Mouse (Mus musculus): ENCODE measurements around the gene Smim9. TPM values are rescaled to one million over a fixed set of nuclear protein-coding genes. Genes with fewer than 3 reads are reported as not detected.
"Not testable (repeated sequence)": the region's sequence is repeated elsewhere in the genome, so short reads cannot be mapped to it uniquely, and the experiment has no call there.

Gene Smim9
- not detected in 2 replicates for polyA plus RNA-seq (2012; rRNA removed)

DNA sequence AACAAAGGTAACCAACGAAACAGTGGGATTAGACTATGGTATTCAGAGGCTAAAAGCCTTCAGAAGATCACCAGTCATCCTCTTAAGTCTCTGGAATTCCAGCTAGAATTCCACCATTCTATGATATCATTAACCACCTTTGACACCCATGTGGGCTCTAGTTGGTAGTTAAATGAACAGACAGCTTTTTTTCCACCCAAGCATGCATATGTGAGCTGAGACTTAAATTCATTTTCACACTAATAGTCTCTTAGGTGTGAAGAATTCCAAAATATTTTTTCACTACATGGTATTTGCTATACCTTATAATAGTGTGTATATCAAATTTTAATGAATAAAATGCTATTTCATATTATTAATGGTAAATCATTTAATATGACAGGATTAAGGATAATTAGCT is at the start of gene Smim9:
Gene Smim9, minus strand, starts transcription at position 101 of the 400 bp plus-strand sequence.
- no peak for DNase-seq (ENCODE audit: low read depth)

DNA sequence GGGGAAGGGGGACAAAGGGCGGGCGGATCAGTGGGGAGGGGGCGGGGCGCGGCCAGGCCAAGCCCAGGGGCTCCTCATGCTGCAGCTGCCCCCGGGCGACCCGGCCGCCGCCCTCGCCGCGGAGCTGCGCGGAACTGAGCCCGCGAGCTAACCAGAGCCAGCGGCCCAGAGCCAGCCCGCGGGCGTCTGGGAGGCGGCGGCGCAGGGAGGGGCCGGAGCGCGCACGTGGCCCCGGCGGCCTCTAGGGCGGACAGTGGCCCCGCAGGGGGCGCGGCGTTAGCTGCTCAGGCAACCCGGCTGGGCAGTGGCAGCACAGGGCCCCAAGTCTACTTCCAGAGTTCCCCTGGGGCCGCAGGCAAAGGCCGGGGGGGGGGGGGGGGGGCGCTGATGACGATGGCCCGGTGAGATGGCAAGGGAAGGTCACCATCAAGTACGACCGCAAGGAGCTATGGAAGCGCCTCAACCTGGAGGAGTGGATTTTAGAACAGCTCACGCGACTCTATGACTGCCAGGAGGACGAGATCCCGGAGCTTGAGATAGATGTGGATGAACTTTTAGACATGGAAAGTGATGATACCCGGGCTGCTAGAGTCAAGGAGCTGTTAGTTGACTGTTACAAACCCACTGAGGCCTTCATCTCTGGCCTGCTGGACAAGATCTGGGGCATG is 7.9 kb downstream of the Smim9 start:
- no peak for DNase-seq (ENCODE audit: low read depth)

DNA sequence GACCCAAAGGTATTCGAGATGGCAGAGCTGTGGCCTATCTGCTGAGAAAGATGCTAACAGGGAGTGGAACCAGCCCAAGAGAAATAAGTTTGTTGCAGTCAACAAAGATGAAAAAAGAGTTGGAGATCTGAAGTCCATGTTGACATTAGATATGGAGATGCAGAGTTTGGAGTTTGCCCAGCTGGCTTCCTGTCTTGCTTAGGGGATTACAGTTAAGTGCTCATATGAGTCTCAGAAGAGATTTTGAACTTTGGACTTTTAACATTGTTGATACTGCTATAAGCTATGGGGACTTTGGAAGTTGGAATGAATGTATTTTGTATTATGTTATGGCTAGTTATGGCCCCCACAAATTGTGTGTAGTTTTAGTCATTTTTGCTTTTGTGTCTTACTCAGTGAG is 11.3 kb downstream of the Smim9 start:
- DNase-seq (ENCODE audit: low read depth): no peak

DNA sequence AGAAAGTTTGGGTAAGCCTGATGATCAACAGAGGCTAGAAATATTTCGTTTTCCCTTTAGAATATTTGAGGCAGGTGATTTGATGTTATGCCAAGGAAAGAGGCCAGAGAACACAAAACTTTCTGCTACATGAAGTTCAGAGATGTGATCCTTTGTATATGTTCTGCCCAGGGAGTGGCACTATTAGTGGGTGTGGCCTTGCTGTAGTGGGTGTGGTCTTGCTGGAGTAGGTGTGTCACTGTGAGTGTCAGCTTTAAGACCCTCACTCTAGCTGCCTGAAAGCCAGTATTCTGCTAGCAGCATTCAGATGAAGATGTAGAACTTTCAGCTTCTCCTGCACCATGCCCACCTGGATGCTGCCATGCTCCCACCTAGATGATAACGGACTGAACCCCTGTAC is 13.3 kb downstream of the Smim9 start:
- DNase-seq (ENCODE audit: low read depth): no peak

DNA sequence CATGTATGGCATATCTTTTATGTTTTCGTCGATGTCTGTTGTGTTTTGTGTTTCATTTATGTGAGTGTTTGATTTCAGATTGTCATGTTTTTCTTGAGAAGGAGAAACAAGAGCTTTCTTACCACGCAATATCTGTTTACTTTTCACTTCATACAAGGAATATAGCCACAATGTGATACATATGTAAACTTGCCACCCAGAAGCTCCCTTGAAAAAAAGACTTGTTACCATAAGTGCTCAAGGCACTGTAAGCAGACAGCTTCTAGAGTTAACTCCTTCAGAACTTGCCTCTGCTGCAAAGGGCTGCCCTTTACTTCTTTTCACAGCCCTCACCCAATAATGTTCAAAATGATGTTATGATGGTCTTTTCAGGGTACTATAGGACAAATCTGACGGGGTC is 15.2 kb downstream of the Smim9 start:
- DNase-seq (ENCODE audit: low read depth): no peak

- not testable (repeated sequence) for DNase-seq (ENCODE audit: low read depth)
Observed at GRCm38 (mm10) chrX:75143124-75143555, 20.4 kb downstream of the Smim9 start.

GRCm38 (mm10) chrX:75138182-75138581 is 25.4 kb downstream of the Smim9 start:
- no peak for DNase-seq (ENCODE audit: low read depth)

GRCm38 (mm10) chrX:75137729-75138128 is 25.8 kb downstream of the Smim9 start:
- peak; percentile 77 for DNase-seq (ENCODE audit: low read depth)

GRCm38 (mm10) chrX:75136938-75137337 is 26.6 kb downstream of the Smim9 start:
- DNase-seq (ENCODE audit: low read depth): no peak

DNA sequence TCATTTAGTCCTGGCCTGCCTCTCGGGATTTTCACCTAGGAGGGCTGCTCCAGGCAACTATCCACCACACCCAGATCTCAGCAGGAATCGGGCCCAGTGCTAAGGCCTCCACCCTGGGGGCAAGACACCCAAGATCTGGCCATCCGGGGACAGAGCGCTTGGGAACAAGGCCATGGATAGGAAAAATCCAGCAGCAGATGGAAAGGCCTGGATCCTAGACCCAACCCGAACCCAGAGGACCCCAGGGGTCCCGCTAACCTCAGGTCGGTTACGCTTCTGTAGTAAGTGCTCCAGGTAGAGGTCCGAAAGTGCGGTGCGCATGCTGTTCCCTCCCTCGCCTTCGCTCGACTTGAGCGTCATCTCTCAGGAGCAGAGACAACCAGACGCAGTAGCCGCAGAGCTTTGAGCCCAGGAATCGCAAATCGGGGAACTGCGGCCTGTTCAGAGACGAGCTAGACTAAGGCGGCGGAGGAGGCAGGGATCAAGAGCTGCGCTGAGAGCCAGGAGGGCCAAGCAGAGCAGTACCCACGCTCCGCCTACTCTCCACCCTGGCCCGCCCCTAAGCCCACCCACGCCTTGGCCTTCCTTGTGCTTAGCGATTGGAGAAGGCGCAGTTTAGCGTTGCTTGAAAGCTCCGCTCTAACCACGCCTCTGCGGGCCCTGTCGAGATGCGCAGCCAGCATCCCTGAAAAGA is 33.0 kb downstream of the Smim9 start, which contains the start of gene Mpp1:
Gene Mpp1, minus strand, starts transcription at position 550 of the 694 bp plus-strand sequence.
- DNase-seq (ENCODE audit: low read depth): no peak

GRCm38 (mm10) chrX:75129474-75129873 is 34.1 kb downstream of the Smim9 start:
- no peak for DNase-seq (ENCODE audit: low read depth)

- no peak for DNase-seq (ENCODE audit: low read depth)
Observed at GRCm38 (mm10) chrX:75128333-75128980, 35.1 kb downstream of the Smim9 start.

DNA sequence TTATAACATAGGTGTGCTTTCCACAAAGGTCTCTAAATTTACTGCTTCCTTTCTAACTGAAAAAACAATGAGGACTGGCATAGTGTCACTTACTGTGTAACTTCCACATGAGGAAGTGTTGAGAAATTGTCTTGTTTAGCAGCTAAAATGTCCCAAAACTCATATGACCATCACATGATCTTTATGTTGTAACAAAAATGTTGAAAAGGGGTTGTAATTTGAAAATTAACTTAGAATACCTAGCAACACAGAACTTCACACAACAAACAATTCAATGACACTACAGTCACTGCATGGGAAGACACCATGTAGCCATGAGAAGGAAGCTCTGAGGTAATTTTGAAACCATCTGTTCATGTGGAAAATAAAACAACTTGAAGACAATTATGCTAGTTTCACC is 36.7 kb downstream of the Smim9 start:
- DNase-seq (ENCODE audit: low read depth): no peak

- DNase-seq (ENCODE audit: low read depth): no peak
Observed at GRCm38 (mm10) chrX:75125606-75126005, 38.0 kb downstream of the Smim9 start.

GRCm38 (mm10) chrX:75115550-75115949 is 48.0 kb downstream of the Smim9 start:
- no peak for DNase-seq (ENCODE audit: low read depth)

- no peak for DNase-seq (ENCODE audit: low read depth)
Observed at GRCm38 (mm10) chrX:75102293-75102692, 61.3 kb downstream of the Smim9 start.

GRCm38 (mm10) chrX:75098799-75099198 is 64.8 kb downstream of the Smim9 start:
- DNase-seq (ENCODE audit: low read depth): no peak

DNA sequence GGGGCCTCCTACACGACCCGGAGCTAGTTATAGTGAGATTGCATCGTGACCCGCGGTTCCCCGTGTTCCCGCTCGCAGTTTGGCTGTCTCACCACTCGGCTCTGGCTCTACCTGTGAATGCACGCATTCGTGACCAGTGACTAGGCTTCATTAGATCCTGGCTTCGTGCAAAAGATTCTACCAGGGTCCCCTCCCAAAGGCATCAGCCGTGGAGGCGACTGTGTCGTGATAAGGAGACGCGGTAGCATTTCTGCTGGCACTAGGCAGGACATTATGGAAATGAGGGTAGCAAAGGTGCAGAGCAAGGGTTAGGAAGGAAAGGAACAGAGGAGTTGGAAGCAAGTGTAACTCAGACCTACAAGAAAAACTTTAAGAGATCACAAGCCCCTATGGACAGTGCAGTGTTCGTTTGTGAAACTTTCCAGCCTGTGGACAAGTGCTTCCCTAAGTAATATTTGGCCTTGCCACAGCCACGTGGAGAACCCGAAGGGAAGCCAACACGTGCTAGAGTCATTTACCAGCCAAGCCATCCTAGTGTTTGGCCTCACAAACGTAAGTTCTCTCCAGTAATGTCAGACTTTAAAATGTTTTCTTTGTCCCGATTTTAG is 67.3 kb downstream of the Smim9 start:
- no peak for DNase-seq (ENCODE audit: low read depth)

Data from gonadal fat pad, adult 2 months (tissue).